Mouse (Mus musculus): Measurements from ENCODE around the gene Gm36210.

DNA sequence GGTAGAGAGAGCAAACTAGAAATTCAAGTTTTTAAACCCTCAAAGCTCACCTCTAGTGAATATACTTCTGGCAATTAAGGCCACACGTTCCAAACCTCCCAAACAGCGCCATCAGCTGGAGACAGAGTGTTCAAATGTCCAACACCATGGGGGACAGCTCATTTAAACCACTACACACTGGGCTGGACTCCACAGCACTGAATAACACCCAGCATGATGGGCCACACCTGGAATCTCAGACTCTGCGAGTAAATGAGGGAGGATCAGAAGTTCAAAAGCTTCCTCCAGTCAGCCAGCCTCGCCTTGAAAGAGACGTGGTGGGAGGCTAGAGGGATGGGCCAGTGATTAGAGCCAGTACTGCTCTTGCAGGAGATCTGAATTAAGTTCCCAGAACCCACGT lies 36.2 kb downstream of the Gm36210 start, which contains the start of gene Isoc2b:
- no peak for TF ChIP-seq CTCF (IDR thresholded peaks at IDR 0.05; ENCODE audit: low read depth, low read length)
- no peak for TF ChIP-seq POLR2A (IDR thresholded peaks at IDR 0.05; ENCODE audit: extremely low read depth, insufficient read depth, low read length)
